Mouse (Mus musculus) kidney, adult 2 months (tissue): ENCODE measurements at regions not wholly inside any gene's neighbourhood (a gene's known extent, or its start where the extent isn't known, plus 50 kb on each side); places are given as distances from the start of the nearest gene placed in this dataset.

Experiments used
- CTCF ChIP-seq: fragments of 200-500 bp; conservative IDR thresholded peaks from 2 replicates; pipeline ENCODE4 v1.5.1; 2011; ENCODE audit warnings: low read depth, mild to moderate bottlenecking, control low read depth, low read length, moderate library complexity, mixed read lengths; ENCODE audit not compliant: insufficient read depth, insufficient read length
- POLR2A ChIP-seq: fragments of 200-500 bp; IDR thresholded peaks from one replicate; pipeline ENCODE4 v1.6.1; 2011; ENCODE audit warnings: low read depth, low read length, control low read depth

DNA sequence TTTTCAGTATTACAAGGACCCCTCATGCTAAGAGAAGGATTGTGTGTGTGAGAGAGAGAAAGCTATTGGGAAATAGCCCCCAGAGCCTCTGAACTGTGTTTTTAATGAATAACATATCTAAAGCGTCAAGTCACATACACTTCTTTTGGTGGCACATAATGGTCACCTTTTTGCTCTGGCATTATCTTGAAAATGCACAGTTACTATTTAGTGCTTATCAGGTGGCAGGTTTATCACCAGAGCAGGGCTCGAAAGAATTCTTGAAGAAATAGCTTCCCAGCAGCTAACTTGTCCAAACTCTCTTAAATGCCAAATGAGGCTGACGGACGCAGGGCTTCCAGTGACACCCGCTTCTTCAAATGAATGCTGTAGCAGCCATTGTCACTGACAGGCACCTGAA lies 324.7 kb upstream of the Rsrc1 start:
- TF ChIP-seq CTCF = no peak
- TF ChIP-seq POLR2A = no peak
